Mouse (Mus musculus): ENCODE data around the gene 1700125H20Rik. TPM values are rescaled to one million over a fixed set of nuclear protein-coding genes. Genes with fewer than 3 reads are reported as not detected.

The 1700125H20Rik gene
- polyA plus RNA-seq (2014; fragmentation: Nextera tagmentation; extraction: Ambion mirVana): 0.26 and 0.39 TPM in 2 replicates

DNA sequence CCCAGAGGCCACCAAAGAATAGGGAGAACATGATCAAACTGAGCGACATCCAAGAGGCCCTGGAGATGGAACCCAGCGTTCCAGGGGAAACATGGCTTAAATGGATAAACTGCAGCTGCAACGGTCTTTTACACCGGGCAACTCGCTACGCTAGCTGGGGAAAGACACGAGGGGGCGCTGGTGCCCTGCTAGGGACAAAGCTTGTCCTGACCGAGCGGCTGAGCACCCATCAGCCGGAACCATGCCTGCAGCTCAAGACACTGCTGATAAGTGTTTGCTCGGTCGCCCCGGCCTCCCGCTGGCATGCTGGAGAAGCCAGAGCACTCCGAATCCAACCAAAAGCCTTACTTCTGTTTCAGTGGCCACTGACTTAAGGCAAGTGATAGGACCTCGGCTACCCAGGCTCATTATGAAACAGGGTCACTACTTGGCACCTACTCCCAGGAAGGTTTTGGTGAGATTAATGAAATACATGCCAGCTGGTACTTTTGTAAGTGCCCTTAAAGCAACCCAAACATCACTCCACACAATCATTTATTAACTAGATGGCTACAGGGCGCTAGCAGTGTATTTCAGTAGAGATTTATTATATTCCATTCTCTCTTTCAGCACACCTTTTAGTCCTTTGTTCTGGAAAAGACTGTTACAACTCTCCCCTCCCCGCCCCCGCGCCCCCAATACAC is at the start of gene 1700125H20Rik:
TSS of gene 1700125H20Rik (plus strand) at position 347 of the 683 bp plus-strand sequence.
- DNase-seq (ENCODE audit: low spot score) (peak; percentile 96), ATAC-seq (ENCODE audit: low FRiP score) (peak; percentile 76)
- peak within 1 kb of the TSS; percentile 51 for H3K9ac ChIP-seq (ENCODE audit: low read depth, low read length)
- H3K9me3 ChIP-seq (ENCODE audit: control insufficient read depth, low read length): no peaks in the 10 kb centered on the region
- H3K4me1 ChIP-seq (replicated peaks; ENCODE audit: control insufficient read depth, insufficient read depth, low read length): no peaks in the 10 kb centered on the region
- WGBS: 13% methylated on average over 21 of the region's 21 CpGs
- peak within 1 kb of the TSS; percentile 44 for H3K4me2 ChIP-seq (replicated peaks; ENCODE audit: low read depth, low read length)
- H3K27ac ChIP-seq (ENCODE audit: low read depth, low read length): no peak within 1 kb of the TSS
- no peaks in the 10 kb centered on the region for H3K27me3 ChIP-seq (ENCODE audit: control insufficient read depth, insufficient read depth, low read length)
- H3K36me3 ChIP-seq (ENCODE audit: control insufficient read depth, insufficient read depth, low read length): no peaks in the 10 kb centered on the region
- H3K4me3 ChIP-seq (ENCODE audit: low read depth, low read length): peak within 1 kb of the TSS; percentile 14; the same call in 1 of the 2 replicates

DNA sequence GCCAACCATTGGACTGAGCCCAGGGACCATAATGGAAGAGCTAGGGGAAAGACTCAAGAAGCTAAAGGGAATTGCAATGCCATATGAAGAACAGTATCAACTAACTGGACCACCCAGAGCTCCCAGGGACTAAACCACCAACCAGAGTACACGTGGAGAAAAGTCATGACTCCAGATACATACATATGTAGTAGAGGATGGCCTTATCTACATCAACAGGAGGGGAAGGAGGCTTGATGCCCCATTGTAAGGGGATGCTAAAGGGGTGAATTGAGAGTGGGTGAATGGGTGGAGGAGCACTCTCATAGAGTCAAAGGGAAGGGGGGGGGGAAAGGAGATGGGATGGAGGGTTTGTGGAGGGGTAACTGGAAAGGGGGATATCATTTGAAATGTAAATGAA is 48.1 kb upstream of the 1700125H20Rik start:
- Histone ChIP-seq H3K4me2 (replicated peaks; ENCODE audit: low read depth, low read length) (no peak overlapping the region), H3K4me3 (ENCODE audit: low read depth, low read length) (no peak overlapping the region), H3K9me3 (ENCODE audit: control insufficient read depth, low read length) (no peaks in the 10 kb centered on the region), H3K27ac (ENCODE audit: low read depth, low read length) (no peak overlapping the region), H3K4me1 (replicated peaks; ENCODE audit: control insufficient read depth, insufficient read depth, low read length) (no peaks in the 10 kb centered on the region), H3K27me3 (ENCODE audit: control insufficient read depth, insufficient read depth, low read length) (no peaks in the 10 kb centered on the region), H3K9ac (ENCODE audit: low read depth, low read length) (no peak overlapping the region), H3K36me3 (ENCODE audit: control insufficient read depth, insufficient read depth, low read length) (no peaks in the 10 kb centered on the region)
- DNase-seq (ENCODE audit: low spot score) (no peak), ATAC-seq (ENCODE audit: low FRiP score) (no peak)
- 88% methylated on average over 1 of the region's 1 CpGs for WGBS

DNA sequence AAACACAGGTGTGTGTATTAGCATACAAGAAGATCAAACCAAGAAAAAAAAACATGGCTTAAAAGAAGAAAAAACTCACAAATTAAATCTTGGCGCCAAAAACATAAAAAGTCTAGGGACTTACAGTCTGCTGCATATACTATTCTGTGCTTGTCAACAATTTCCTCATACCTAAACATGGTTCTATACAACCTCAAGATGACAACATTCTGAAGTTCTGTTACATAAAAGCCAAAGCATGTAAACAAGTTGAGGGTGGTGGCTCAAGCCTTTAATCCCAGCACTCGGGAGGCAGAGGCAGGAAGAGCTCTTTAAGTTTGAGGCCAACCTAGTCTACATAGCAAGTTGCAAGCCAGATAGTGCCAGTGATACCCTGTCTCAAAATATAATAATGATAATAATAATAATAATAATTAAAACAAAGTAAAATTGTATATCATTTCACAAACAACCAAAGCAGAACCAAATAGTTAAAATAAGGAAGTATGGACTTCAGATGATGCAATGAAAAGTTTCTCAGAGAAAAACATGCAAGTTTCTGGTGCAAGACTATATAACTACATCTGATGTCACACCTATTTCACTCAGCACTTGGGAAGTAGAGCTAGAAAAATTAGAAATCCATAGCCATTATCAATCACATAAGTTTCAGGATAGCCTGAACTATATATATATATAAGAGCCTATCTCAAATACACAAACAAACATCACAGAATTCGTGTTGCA is 46.8 kb upstream of the 1700125H20Rik start:
- Histone ChIP-seq H3K36me3 (ENCODE audit: control insufficient read depth, insufficient read depth, low read length) (no peaks in the 10 kb centered on the region), H3K27me3 (ENCODE audit: control insufficient read depth, insufficient read depth, low read length) (no peaks in the 10 kb centered on the region), H3K27ac (ENCODE audit: low read depth, low read length) (no peak overlapping the region), H3K4me1 (replicated peaks; ENCODE audit: control insufficient read depth, insufficient read depth, low read length) (no peaks in the 10 kb centered on the region), H3K4me3 (ENCODE audit: low read depth, low read length) (no peak overlapping the region), H3K9me3 (ENCODE audit: control insufficient read depth, low read length) (no peaks in the 10 kb centered on the region), H3K4me2 (replicated peaks; ENCODE audit: low read depth, low read length) (no peak overlapping the region), H3K9ac (ENCODE audit: low read depth, low read length) (no peak overlapping the region)
- WGBS: 85% methylated on average over 3 of the region's 3 CpGs
- ATAC-seq (ENCODE audit: low FRiP score) (no peak), DNase-seq (ENCODE audit: low spot score) (no peak)

DNA sequence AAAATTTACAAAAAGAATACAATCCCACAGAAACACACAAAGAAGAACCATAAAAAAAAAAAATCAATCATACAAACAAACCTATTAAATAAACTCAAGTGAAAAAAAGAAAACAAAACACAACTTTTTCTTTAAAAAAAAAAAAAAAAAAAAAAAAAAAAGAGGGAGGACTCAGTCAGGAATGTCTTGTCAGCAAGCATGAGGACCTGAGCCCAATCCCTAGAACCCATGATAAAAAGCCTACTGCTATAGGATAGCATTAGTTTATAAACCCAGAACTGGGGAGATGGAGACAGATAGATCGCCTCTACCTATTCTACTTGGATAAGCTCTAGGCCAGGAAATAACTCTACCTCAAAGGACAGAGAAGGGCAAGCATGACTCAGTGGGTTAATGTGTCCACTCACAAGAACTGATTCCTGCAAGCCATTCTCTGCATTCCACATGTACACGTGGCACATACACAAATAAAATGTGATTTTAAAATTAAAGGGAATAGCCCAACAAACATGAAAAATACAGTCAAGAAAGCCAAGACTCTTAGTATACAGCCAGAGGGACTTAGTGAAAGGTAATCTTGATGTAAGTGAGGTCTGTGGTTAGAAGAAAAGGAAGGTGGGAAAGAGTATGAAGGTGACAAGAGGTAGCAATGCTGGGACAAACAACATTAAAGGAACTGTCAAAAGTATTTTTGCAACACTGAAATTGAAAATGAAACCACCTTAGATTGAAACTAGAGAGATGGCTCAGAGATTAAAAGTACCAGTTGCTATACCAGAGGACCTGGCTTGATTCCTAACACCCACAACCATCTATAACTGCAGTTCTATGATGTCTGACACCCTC is 43.7 kb upstream of the 1700125H20Rik start:
- 86% methylated on average over 2 of the region's 2 CpGs for WGBS
- H3K9ac ChIP-seq (ENCODE audit: low read depth, low read length): no peak overlapping the region
- no peaks in the 10 kb centered on the region for H3K36me3 ChIP-seq (ENCODE audit: control insufficient read depth, insufficient read depth, low read length)
- ATAC-seq (ENCODE audit: low FRiP score) (no peak), DNase-seq (ENCODE audit: low spot score) (no peak)
- H3K4me2 ChIP-seq (replicated peaks; ENCODE audit: low read depth, low read length): no peak overlapping the region
- H3K27me3 ChIP-seq (ENCODE audit: control insufficient read depth, insufficient read depth, low read length): no peaks in the 10 kb centered on the region
- H3K9me3 ChIP-seq (ENCODE audit: control insufficient read depth, low read length): no peaks in the 10 kb centered on the region
- H3K27ac ChIP-seq (ENCODE audit: low read depth, low read length): no peak overlapping the region
- H3K4me1 ChIP-seq (replicated peaks; ENCODE audit: control insufficient read depth, insufficient read depth, low read length): no peaks in the 10 kb centered on the region
- H3K4me3 ChIP-seq (ENCODE audit: low read depth, low read length): no peak overlapping the region

GRCm38 (mm10) chr11:85128883-85129282 is 41.3 kb upstream of the 1700125H20Rik start:
- DNase-seq (ENCODE audit: low spot score) (no peak), ATAC-seq (ENCODE audit: low FRiP score) (no peak)
- H3K9me3 ChIP-seq (ENCODE audit: control insufficient read depth, low read length): no peaks in the 10 kb centered on the region
- 79% methylated on average over 1 of the region's 1 CpGs for WGBS
- H3K4me2 ChIP-seq (replicated peaks; ENCODE audit: low read depth, low read length): no peak overlapping the region
- H3K9ac ChIP-seq (ENCODE audit: low read depth, low read length): no peak overlapping the region
- H3K4me3 ChIP-seq (ENCODE audit: low read depth, low read length): no peak overlapping the region
- no peaks in the 10 kb centered on the region for H3K27me3 ChIP-seq (ENCODE audit: control insufficient read depth, insufficient read depth, low read length)
- no peaks in the 10 kb centered on the region for H3K36me3 ChIP-seq (ENCODE audit: control insufficient read depth, insufficient read depth, low read length)
- H3K4me1 ChIP-seq (replicated peaks; ENCODE audit: control insufficient read depth, insufficient read depth, low read length): no peaks in the 10 kb centered on the region
- H3K27ac ChIP-seq (ENCODE audit: low read depth, low read length): no peak overlapping the region

GRCm38 (mm10) chr11:85131542-85131941 is 38.7 kb upstream of the 1700125H20Rik start:
- ATAC-seq (ENCODE audit: low FRiP score) (no peak), DNase-seq (ENCODE audit: low spot score) (no peak)
- WGBS: 83% methylated on average over 2 of the region's 2 CpGs

GRCm38 (mm10) chr11:85138776-85139474 is 31.3 kb upstream of the 1700125H20Rik start:
- no peak for ATAC-seq (ENCODE audit: low FRiP score)
- no peaks in the 10 kb centered on the region for H3K36me3 ChIP-seq (ENCODE audit: control insufficient read depth, insufficient read depth, low read length)
- no peaks in the 10 kb centered on the region for H3K4me1 ChIP-seq (replicated peaks; ENCODE audit: control insufficient read depth, insufficient read depth, low read length)
- WGBS: 3% methylated on average over 17 of the region's 17 CpGs
- H3K27me3 ChIP-seq (ENCODE audit: control insufficient read depth, insufficient read depth, low read length): no peaks in the 10 kb centered on the region
- H3K9ac ChIP-seq (ENCODE audit: low read depth, low read length): peak overlapping the region; percentile 83
- H3K9me3 ChIP-seq (ENCODE audit: control insufficient read depth, low read length): no peaks in the 10 kb centered on the region
- peak overlapping the region; percentile 88 for H3K27ac ChIP-seq (ENCODE audit: low read depth, low read length)
- peak; percentile 37 for DNase-seq (ENCODE audit: low spot score)
- peak overlapping the region; percentile 68 for H3K4me2 ChIP-seq (replicated peaks; ENCODE audit: low read depth, low read length)
- H3K4me3 ChIP-seq (ENCODE audit: low read depth, low read length): peak overlapping the region; percentile 91

More at GRCm38 (mm10) chr11:85131542-85131941, 38.7 kb upstream of the 1700125H20Rik start:
- no peaks in the 10 kb centered on the region for H3K9me3 ChIP-seq (ENCODE audit: control insufficient read depth, low read length)
- no peaks in the 10 kb centered on the region for H3K27me3 ChIP-seq (ENCODE audit: control insufficient read depth, insufficient read depth, low read length)
- no peaks in the 10 kb centered on the region for H3K4me1 ChIP-seq (replicated peaks; ENCODE audit: control insufficient read depth, insufficient read depth, low read length)
- no peaks in the 10 kb centered on the region for H3K36me3 ChIP-seq (ENCODE audit: control insufficient read depth, insufficient read depth, low read length)
- H3K9ac ChIP-seq (ENCODE audit: low read depth, low read length): no peak overlapping the region
- no peak overlapping the region for H3K4me2 ChIP-seq (replicated peaks; ENCODE audit: low read depth, low read length)
- no peak overlapping the region for H3K4me3 ChIP-seq (ENCODE audit: low read depth, low read length)
- no peak overlapping the region for H3K27ac ChIP-seq (ENCODE audit: low read depth, low read length)

All from hindbrain, embryonic 11.5 days (tissue).